Mouse (Mus musculus): Measurements from ENCODE around the gene Prps1l1.

Gene Prps1l1

GRCm38 (mm10) chr12:34984461-34984860, at the start of gene Prps1l1:
Gene Prps1l1 (plus strand): TSS chr12:34984761.
- DNase-seq (ENCODE audit: low spot score in 2 of 2) = no peak

GRCm38 (mm10) chr12:34937918-34938317, 46.6 kb upstream of the Prps1l1 start:
- DNase-seq (ENCODE audit: low spot score in 2 of 2) = peak in 1 of 2 experiments; percentile 5

GRCm38 (mm10) chr12:34949066-34949706, 35.4 kb upstream of the Prps1l1 start:
- peak in 1 of 2 experiments; percentile 6 for DNase-seq (ENCODE audit: low spot score in 2 of 2)

- DNase-seq (ENCODE audit: low spot score in 2 of 2) = no peak
These were observed 8.6 kb upstream of the Prps1l1 start for GRCm38 (mm10) chr12:34975991-34976390.

DNA sequence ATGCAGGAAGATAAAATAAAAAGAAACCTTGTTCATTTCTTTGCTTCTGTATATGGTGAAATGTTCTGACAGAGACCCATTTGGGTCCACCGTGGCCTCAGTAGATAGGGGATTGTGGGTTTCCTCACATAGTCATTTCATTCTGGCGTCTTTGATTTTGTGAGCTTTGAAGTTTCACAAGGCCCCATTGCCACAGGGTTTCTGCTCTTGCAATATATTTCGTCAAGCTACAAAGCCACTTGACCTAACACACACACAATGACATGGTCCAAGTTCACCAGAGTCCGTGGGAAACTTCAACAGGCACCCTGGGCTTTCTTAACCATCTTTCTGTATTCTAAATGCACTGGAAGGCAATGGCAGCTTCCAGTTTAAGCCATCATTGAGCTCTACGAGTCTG, 1.3 kb downstream of the Prps1l1 start:
- DNase-seq (ENCODE audit: low spot score in 2 of 2) = no peak

DNA sequence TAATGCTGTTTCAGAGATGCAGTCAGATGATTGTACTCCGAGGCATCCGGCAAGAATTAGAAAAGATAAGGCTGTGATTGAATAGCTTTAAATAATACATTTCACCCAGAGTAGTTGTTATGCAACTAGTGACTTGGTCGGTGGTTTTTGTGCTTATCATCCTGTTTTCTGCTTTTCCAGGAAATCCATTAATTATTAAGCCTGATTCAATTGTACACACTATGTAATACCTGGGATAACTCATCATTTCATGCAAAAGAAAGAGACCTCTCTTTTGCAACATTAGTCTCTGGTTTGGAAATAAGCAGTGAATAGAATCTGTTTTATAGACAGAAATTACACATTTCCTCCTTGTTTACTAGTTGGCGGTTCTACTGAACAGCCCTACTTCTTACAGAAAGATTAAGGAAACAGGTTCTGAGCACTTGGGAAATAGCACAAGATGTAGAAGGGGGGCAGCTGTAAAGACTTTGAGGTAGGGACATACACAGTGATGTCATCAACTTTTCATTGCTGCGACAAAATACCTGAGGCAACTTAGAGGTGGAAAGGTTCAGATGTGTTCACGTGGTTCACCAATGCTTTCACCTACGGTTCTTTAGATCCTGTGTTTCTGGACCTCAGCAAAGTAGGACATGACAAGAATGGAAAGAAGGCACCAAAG, 5.1 kb downstream of the Prps1l1 start:
- no peak for DNase-seq (ENCODE audit: low spot score in 2 of 2)

DNA sequence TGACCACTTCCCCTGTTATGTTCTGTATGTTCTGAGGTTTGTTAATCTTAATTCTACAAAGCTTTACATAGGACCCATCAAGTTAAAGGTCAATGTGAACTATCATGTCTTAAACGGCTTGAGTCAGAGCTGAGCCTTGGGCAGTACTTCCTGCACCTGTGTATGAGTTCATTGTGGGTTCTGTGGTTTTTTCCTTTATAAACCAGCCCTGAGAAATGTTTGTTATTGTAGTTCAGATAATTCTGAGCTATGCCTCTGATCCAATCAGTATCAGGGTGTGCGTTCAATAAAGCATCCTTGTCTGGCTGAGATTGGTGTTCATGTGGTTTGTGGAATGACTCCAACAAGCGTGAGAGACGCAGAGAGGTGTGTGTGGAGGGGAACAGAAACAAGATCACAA, 5.8 kb downstream of the Prps1l1 start:
- DNase-seq (ENCODE audit: low spot score in 2 of 2) = peak in 1 of 2 experiments; percentile 5

GRCm38 (mm10) chr12:34991900-34992299, 7.3 kb downstream of the Prps1l1 start:
- DNase-seq (ENCODE audit: low spot score in 2 of 2) = no peak

DNA sequence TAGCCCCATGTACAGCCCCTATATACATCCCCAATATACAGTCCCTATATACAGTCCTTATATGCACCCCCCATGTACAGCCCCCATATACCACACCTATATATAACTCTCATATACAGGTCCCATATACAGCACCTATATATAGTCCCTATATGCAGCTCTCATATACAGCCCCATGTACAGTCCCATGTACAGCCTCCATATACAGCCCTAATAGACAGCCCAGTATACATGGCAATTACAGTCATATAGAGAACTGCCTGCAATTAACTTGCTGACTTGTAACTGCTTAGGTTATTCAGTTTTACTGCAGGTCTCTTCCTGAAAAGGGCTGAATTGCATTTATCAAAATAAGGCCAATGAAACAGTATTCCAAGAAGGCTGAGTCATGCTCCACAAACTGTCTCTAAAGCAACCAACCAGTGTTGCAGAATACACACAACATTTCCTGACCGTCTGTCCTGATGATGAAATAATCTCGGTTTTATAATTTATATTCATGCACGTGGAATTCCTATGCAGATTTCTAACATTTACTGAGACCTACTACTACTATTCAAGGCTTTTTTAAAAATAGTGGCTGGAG, 13.1 kb downstream of the Prps1l1 start:
- DNase-seq (ENCODE audit: low spot score in 2 of 2) = no peak

DNA sequence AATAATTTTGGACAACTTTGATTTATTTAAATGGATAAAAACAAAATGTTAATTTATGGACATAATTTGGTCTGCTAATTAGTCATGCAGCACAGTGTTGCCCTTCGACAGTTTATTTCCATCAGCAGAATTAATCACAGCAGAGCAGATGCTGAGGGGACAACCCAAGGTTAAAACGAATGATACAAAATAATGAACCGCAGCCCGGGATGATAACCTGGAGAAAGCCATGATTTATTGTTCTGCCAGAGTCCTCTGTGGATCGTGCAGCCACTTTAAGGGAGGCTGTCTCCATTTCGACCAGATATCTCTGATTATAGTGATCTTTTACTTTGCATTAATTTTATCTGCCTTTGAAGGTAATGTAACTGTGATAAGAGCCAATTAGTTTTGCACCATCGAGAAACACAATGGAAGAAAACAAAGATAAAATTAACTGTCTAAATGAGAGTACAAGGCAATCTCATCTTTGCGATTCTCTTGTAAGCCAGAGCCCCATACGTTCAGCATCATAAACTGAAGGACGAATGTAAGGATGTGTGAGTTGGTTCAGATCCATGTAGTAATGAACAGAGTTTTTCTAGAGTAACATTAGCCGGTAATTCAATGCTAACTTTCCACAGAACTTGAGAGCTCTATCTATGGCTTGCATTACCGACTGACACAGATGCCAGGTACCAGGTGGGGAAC, 14.4 kb downstream of the Prps1l1 start:
- no peak for DNase-seq (ENCODE audit: low spot score in 2 of 2)

DNA sequence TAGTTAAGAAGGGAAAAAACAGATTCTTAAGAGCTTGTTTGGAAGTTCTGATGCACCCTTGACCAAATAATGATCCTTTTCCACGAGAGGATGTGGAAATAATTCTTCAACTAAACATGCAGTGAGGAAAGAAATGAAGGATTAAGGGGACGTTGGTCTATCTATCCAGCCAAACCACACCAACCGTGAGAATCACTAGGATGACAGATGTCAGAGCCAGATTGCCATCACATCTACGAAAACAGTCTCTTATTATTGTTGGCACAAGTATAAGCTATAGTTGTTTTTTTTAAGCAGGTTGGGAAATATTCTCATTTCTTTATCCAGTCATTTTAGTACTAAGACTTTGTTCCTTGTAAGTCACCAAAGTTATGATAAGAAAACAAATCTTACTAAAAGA, 15.8 kb downstream of the Prps1l1 start:
- DNase-seq (ENCODE audit: low spot score in 2 of 2) = no peak

GRCm38 (mm10) chr12:35005748-35006147, 21.2 kb downstream of the Prps1l1 start:
- DNase-seq (ENCODE audit: low spot score in 2 of 2) = no peak

DNA sequence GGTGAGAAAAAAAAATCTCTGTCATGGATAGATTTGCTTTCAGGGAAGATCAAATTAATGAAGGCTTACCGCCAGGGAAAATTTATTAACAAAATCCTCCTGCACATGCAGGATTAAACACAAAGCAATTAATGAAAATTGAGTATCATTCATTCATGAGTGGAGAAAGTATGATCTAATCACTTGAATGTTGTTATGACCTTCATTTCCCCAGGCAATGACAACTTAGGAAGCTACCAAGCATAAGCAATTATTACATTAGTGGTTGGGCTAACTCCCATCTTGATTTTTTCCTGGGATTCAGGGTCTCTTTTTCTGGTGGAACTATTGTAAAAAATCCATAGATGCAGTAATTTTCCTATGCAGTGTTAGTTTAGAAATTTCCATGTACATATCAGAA, 23.3 kb downstream of the Prps1l1 start:
- DNase-seq (ENCODE audit: low spot score in 2 of 2) = no peak

DNA sequence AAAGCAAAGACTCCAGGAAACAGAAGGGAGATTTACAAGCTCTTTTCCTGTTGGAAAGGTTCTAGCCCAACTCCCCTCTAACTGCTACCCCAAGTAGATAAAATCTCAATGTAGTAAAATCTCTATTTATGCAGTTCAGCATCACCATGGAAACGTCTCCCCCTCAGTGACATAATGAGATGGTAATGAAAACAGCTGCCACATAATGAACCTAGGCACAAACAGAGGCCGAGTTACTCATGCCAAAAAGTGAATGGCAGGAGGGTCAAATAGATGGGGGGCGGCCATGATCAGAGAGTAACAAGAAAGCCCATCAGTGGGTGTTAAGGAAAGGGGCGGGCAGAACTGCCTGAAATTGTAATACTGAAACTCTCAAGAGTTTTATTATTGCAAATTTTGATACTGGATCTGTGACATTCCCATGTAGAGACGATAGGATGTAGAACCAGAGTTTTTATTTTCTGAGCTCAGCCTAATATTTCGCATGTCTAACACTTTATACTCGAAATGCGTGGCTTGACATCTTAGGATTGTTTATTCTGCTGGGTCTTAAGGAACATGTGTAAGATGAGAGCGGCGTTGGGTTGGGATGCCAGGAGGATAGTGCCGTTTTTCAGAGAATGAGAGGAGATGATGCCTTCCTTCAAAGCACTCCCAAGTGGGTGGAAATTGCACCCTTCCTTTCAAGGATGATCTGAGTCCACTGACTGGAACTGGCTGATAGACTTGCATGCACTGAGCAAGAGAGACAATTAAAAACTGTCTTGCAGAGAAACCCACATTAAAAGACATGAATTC, 24.0 kb downstream of the Prps1l1 start:
- DNase-seq (ENCODE audit: low spot score in 2 of 2) = no peak

GRCm38 (mm10) chr12:35011462-35011861, 26.9 kb downstream of the Prps1l1 start:
- DNase-seq (ENCODE audit: low spot score in 2 of 2) = no peak

DNA sequence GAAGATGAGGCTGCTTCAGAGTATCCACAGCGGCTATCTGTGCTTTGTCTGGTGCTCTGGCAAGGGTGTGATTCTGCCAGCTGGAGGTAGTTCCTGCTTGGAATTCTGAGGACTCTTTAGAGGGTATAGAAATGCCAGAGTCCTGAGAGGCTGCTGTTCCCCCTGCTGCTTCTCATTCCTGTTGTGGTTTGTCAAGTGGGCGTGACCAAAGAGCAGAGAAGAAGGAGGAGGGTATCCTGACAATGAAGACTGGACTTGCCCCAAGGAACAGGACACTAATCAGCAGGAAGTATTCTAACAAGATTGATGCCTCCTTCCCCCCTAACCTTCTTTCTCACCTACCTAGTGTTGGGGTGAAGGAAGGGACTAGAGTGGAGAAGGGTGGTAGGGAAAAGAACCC, 29.4 kb downstream of the Prps1l1 start:
- DNase-seq (ENCODE audit: low spot score in 2 of 2) = no peak

GRCm38 (mm10) chr12:35016056-35016455, 31.5 kb downstream of the Prps1l1 start:
- no peak for DNase-seq (ENCODE audit: low spot score in 2 of 2)

GRCm38 (mm10) chr12:35016481-35017250, 32.1 kb downstream of the Prps1l1 start:
- DNase-seq (ENCODE audit: low spot score in 2 of 2) = peak in 1 of 2 experiments; percentile 14

DNA sequence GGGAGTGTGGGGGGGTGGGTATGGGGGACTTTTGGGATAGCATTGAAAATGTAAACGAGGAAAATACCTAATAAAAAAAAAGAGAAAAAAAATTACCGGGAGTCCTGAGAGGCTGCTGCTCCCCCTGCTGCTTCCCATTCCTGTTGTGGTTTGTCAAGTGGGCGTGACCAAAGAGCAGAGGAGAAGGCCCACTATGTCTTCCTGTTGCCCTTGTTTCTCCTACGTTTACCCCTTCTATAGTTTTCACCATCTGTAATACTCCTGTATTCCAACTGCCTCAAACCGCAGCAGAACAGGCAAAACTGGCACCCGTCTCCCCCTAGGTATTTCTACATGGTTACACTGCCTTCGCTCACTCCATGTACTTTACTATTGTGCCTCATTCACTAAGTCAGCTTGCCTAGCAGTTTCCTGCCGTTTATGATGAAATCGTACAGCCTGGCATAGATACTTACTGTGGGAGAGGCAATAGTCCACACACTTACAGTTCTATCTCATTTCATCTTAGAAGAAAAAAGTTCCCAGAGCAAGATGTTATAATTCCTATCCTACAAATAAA, 34.2 kb downstream of the Prps1l1 start:
- no peak for DNase-seq (ENCODE audit: low spot score in 2 of 2)

GRCm38 (mm10) chr12:35021285-35021684, 36.7 kb downstream of the Prps1l1 start:
- DNase-seq (ENCODE audit: low spot score in 2 of 2) = no peak

GRCm38 (mm10) chr12:35022066-35022465, 37.5 kb downstream of the Prps1l1 start:
- DNase-seq (ENCODE audit: low spot score in 2 of 2) = no peak
